Mouse (Mus musculus) bone marrow macrophage, adult 2 months (primary cell): Measurements from ENCODE around the gene Slc27a2.

Experiments
- CTCF ChIP-seq: IDR thresholded peaks from 2 replicates; pipeline ENCODE4 v1.5.1; 2012; ENCODE audit warnings: low read depth, mild to moderate bottlenecking, low read length, moderate library complexity
- POLR2A ChIP-seq: IDR thresholded peaks from 2 replicates; pipeline ENCODE4 v1.6.1; 2012; ENCODE audit warnings: mild to moderate bottlenecking, low read depth, low read length, borderline replicate concordance

DNA sequence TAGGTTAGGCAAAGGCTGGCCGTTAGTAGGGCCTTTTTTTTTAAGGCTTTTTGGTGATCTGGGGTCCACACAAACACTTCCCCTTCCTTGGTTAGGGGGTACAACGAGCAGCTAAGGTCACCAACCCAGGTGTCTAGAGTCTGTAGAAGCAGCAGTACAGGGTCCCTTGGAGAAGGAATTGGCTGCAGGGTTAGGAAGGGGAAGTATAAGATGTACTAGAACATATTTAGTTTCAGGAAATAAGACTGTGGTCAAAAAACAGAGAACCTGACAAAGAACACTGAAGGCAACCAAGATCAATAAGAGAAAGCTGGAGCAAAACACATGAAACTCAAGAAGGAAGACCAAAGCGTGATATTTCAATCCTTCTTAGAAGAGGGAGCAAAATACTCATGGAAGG lies 21.6 kb upstream of the Slc27a2 start:
- TF ChIP-seq CTCF (no peak), POLR2A (no peak)
